Mouse (Mus musculus) CH12.LX (cell line): ENCODE data around the gene Emg1. TPM values are rescaled to one million over a fixed set of nuclear protein-coding genes. Genes with fewer than 3 reads are reported as not detected.
A peak's percentile ranks its signal among the peaks of the same experiment; 100 is the strongest.
"Not testable (repeated sequence)": the region's sequence is repeated elsewhere in the genome, so short reads cannot be mapped to it uniquely, and the experiment has no call there.

ENCODE experiments used
- DNase-seq: peaks from one replicate; pipeline ENCODE4 v3.0.0-alpha.2; 2013; ENCODE audit errors: extremely low read depth
- H3K27ac ChIP-seq: 2 replicates; pipeline ENCODE4 v1.5.1; 2012; ENCODE audit warnings: low read depth, mild to moderate bottlenecking, control low read depth, moderate library complexity; ENCODE audit not compliant: insufficient read depth
- H3K27me3 ChIP-seq: replicated peaks from 2 replicates; pipeline ENCODE3; 2012; ENCODE audit warnings: inconsistent platforms
- H3K36me3 ChIP-seq, 2 experiments: replicated peaks in 1 of 2; 2 replicates each; pipeline versions ENCODE3 to v1.6.1; 2012; ENCODE audit warnings: inconsistent platforms in 1 of 2, low read length in 1 of 2, mild to moderate bottlenecking in 1 of 2, mixed read lengths in 1 of 2, moderate library complexity in 1 of 2; ENCODE audit not compliant: control insufficient read depth in 1 of 2, insufficient read depth in 1 of 2
- H3K4me1 ChIP-seq, 2 experiments: 2 replicates each; pipeline ENCODE4 v1.6.1; 2012; ENCODE audit warnings: inconsistent platforms in 1 of 2, moderate library complexity in 1 of 2; ENCODE audit not compliant: insufficient read depth in 2 of 2, control insufficient read depth in 1 of 2
- H3K4me2 ChIP-seq: 2 replicates; pipeline ENCODE4 v1.6.1; 2012; ENCODE audit warnings: low read depth, mild to moderate bottlenecking, control low read depth; ENCODE audit not compliant: poor library complexity, insufficient read depth, severe bottlenecking
- H3K4me3 ChIP-seq, 3 experiments: fragments of 150-350 bp in 1 of 3; sonication (generic) in 1 of 3; replicated peaks in 1 of 3; 2 replicates each; pipeline versions ENCODE3 to v1.5.1; 2011 to 2012; ENCODE audit warnings: low read depth in 2 of 3, low read length in 2 of 3, mild to moderate bottlenecking in 2 of 3, moderate library complexity in 2 of 3, control low read depth in 1 of 3, improper control_type of control experiment in 1 of 3, inconsistent platforms in 1 of 3, mixed read lengths in 1 of 3; ENCODE audit not compliant: poor library complexity in 1 of 3
- H3K79me2 ChIP-seq: replicated peaks from 2 replicates; pipeline ENCODE4 v1.6.1; 2012; ENCODE audit warnings: mild to moderate bottlenecking, moderate library complexity; ENCODE audit not compliant: control insufficient read depth, poor library complexity, insufficient read depth, severe bottlenecking; ENCODE audit errors: extremely low read depth
- H3K9ac ChIP-seq: 2 replicates; pipeline ENCODE4 v1.6.1; 2012; ENCODE audit warnings: low read depth, mild to moderate bottlenecking, control low read depth, moderate library complexity; ENCODE audit not compliant: insufficient read depth
- H3K9me3 ChIP-seq: replicated peaks from 2 replicates; pipeline ENCODE3; 2012; ENCODE audit warnings: low read length, inconsistent platforms, mixed read lengths
- CHD1 ChIP-seq: IDR thresholded peaks from 2 replicates; pipeline ENCODE4 v1.6.1; 2012; ENCODE audit warnings: low read depth, low read length, improper control_type of control experiment, inconsistent platforms
- CHD2 ChIP-seq: IDR thresholded peaks from 2 replicates; pipeline ENCODE4 v1.6.1; 2011; ENCODE audit warnings: low read length, improper control_type of control experiment
- CTCF ChIP-seq, 2 experiments: IDR thresholded peaks in 1 of 2; conservative IDR thresholded peaks in 1 of 2; 2 replicates each; pipeline ENCODE4 v1.5.1; 2011 to 2012; ENCODE audit warnings: low read depth in 2 of 2, low read length in 2 of 2, improper control_type of control experiment in 1 of 2, inconsistent platforms in 1 of 2, mild to moderate bottlenecking in 1 of 2, moderate library complexity in 1 of 2
- ETS1 ChIP-seq: conservative IDR thresholded peaks from 2 replicates; pipeline ENCODE4 v1.6.1; 2012; ENCODE audit warnings: low read depth, mild to moderate bottlenecking, inconsistent platforms, low read length, improper control_type of control experiment, moderate library complexity
- GABPA ChIP-seq: IDR thresholded peaks from 2 replicates; pipeline ENCODE4 v1.6.1; 2012; ENCODE audit warnings: low read depth, low read length, improper control_type of control experiment, inconsistent platforms; ENCODE audit not compliant: insufficient replicate concordance
- IRF4 ChIP-seq: IDR thresholded peaks from 2 replicates; pipeline ENCODE4 v1.6.1; 2014; ENCODE audit warnings: low read depth, mild to moderate bottlenecking, inconsistent platforms, low read length, improper control_type of control experiment
- JUND ChIP-seq: conservative IDR thresholded peaks from 2 replicates; pipeline ENCODE4 v1.6.1; 2011; ENCODE audit warnings: low read depth, low read length, improper control_type of control experiment
- KAT2A ChIP-seq: IDR thresholded peaks from 2 replicates; pipeline ENCODE4 v1.6.1; 2012; ENCODE audit warnings: low read length, improper control_type of control experiment, inconsistent platforms; ENCODE audit not compliant: insufficient replicate concordance
- MAFK ChIP-seq: IDR thresholded peaks from 2 replicates; pipeline ENCODE4 v1.6.1; 2011; ENCODE audit warnings: low read length, improper control_type of control experiment; ENCODE audit not compliant: insufficient replicate concordance
- MAX ChIP-seq: IDR thresholded peaks from 2 replicates; pipeline ENCODE4 v1.6.1; 2011; ENCODE audit warnings: low read length, improper control_type of control experiment
- MYC ChIP-seq: IDR thresholded peaks from 2 replicates; pipeline ENCODE4 v1.6.1; 2011; ENCODE audit warnings: low read depth, mild to moderate bottlenecking, improper control_type of control experiment, low read length
- NELFE ChIP-seq: IDR thresholded peaks from 2 replicates; pipeline ENCODE4 v1.6.1; 2011; ENCODE audit warnings: low read depth, low read length, improper control_type of control experiment
- NRF1 ChIP-seq: IDR thresholded peaks from 2 replicates; pipeline ENCODE4 v1.6.1; 2014; ENCODE audit warnings: low read depth, mild to moderate bottlenecking, inconsistent platforms, low read length, improper control_type of control experiment, moderate library complexity
- PAX5 ChIP-seq: IDR thresholded peaks from 2 replicates; pipeline ENCODE4 v1.6.1; 2012; ENCODE audit warnings: low read length, inconsistent platforms, mixed read lengths
- RAD21 ChIP-seq: IDR thresholded peaks from 2 replicates; pipeline ENCODE4 v1.6.1; 2011; ENCODE audit warnings: low read depth, mild to moderate bottlenecking, low read length, improper control_type of control experiment, moderate library complexity
- RCOR1 ChIP-seq: conservative IDR thresholded peaks from 2 replicates; pipeline ENCODE4 v1.6.1; 2012; ENCODE audit warnings: low read depth, mild to moderate bottlenecking, inconsistent platforms, low read length, improper control_type of control experiment
- SIN3A ChIP-seq: IDR thresholded peaks from 2 replicates; pipeline ENCODE4 v1.6.1; 2012; ENCODE audit warnings: low read length, improper control_type of control experiment, inconsistent platforms
- SMC3 ChIP-seq: IDR thresholded peaks from 2 replicates; pipeline ENCODE4 v1.6.1; 2011; ENCODE audit warnings: low read depth, low read length, improper control_type of control experiment
- TCF12 ChIP-seq: IDR thresholded peaks from 2 replicates; pipeline ENCODE4 v1.6.1; 2014; ENCODE audit warnings: low read depth, mild to moderate bottlenecking, inconsistent platforms, low read length, improper control_type of control experiment
- ZC3H11A ChIP-seq: IDR thresholded peaks from 2 replicates; pipeline ENCODE4 v1.6.1; 2012; ENCODE audit warnings: low read depth, mild to moderate bottlenecking, inconsistent platforms, low read length, improper control_type of control experiment
- ZMIZ1 ChIP-seq: IDR thresholded peaks from 2 replicates; pipeline ENCODE4 v1.6.1; 2012; ENCODE audit warnings: low read depth, mild to moderate bottlenecking, inconsistent platforms, low read length, improper control_type of control experiment
- dilution Hi-C: fragments of 300-500 bp; cut with MboI; formaldehyde crosslinking; loops from 2 replicates; pipeline ENCODE4 v1.14.3; 2020; ENCODE audit warnings: low sequenced_read_pairs; ENCODE audit not compliant: extremely low pct_unique_long_range_greater_than_20kb, extremely low pct_ligation_motif_present
- in situ Hi-C: fragments of 300-500 bp; cut with MboI; formaldehyde crosslinking; loops from 3 replicates; pipeline ENCODE4 v1.14.3; 2019; ENCODE audit warnings: low sequenced_read_pairs, low pct_ligation_motif_present, low pct_unique_long_range_greater_than_20kb, mixed read lengths
- polyA plus RNA-seq: library from polyadenylated mRNA; unstranded; fragments of >175 nt; gene quantifications from 2 replicates; pipeline ENCODE4 v1.2.1, GENCODE M21; 2012; ENCODE audit warnings: low read depth; ENCODE audit not compliant: insufficient read length
- total RNA-seq, 2 experiments: library from RNA; depleted of rRNA; stranded (reverse); fragments of 300-350 nt in 1 of 2; fragments of >200 nt in 1 of 2; gene quantifications; 2 replicates each; pipeline ENCODE4 v1.2.3; 2012 to 2014

Emg1 gene
- total and polyA plus RNA-seq, 3 experiments, result 301 to 481 (median 352) TPM

DNA sequence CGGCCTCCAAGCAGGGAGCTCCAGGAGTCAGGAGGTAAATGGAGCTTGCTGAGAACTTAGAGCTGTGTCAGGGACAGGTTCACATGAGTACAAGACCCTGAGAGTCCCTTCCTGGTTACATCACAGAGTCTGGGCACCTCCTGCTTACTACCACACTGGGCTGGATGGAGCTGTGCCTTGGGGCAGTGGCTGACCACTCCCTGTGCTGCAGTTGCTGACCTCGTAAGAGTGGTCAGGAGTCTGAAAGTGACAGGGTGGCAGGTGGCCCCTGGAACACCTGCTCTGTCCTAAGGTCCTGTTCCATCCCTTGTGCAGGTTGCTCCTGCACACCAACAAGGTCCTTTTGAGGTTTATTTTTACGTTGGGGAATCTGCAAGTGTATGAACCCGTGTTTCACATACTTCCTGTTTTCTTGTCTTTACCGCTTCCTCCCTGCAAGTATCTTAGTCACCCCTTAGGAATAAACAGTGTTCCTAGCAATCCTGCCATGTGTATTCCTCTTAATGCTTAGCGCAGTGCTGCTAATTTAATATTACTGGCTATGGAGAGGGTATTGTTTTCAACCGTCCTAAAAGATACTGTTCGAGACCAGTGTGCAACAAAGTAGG is 23.7 kb downstream of the Emg1 start:
- Histone ChIP-seq H3K9me3 (no peaks in the 10 kb centered on the region), H3K79me2 (peaks cover 5% of the 10 kb centered on the region; the same call in 1 of the 2 replicates), H3K4me2 (no peak overlapping the region), H3K27me3 (no peaks in the 10 kb centered on the region), H3K27ac (no peak overlapping the region), H3K4me3 (no peak overlapping the region), H3K9ac (no peak overlapping the region), H3K36me3 (peaks cover 0 to 48% of the 10 kb centered on the region in 2 experiments), H3K4me1 (peaks cover 7 to 60% of the 10 kb centered on the region in 2 experiments)
- no peak for DNase-seq
- no peak for TF ChIP-seq GABPA
- no peak for TF ChIP-seq CHD1
- TF ChIP-seq KAT2A, result no peak
- TF ChIP-seq PAX5, result no peak
- no peak for TF ChIP-seq ZC3H11A
- TF ChIP-seq RAD21, result no peak
- TF ChIP-seq SIN3A, result no peak
- in situ Hi-C loops, result no loop called here
- dilution Hi-C loops, result no loop called here

DNA sequence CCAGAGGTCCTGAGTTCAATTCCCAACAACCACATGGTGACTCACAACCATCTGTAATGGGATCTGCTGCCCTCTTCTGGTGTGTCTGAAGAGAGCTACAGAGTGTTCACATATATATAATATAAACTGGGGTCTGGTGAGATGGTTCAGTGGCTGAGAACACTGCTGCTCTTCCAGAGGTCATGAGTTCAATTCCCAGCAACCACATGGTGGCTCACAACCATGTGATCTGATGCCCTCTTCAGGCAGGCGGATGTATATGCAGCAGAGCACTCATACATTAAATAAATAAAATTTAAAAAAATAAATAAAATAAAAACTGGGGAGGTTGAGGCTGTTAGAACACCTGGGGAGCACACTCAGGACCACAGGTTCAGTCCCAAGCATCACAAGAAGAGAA is 25.3 kb downstream of the Emg1 start:
- H3K27me3 ChIP-seq, in situ Hi-C loops, H3K27ac ChIP-seq, H3K9me3 ChIP-seq, H3K4me3 ChIP-seq, dilution Hi-C loops, H3K79me2 ChIP-seq, DNase-seq, H3K4me2 ChIP-seq, H3K9ac ChIP-seq: not testable (repeated sequence)
- H3K4me1 ChIP-seq, result peaks cover 16 to 63% of the 10 kb centered on the region in 2 experiments
- peaks cover 0 to 37% of the 10 kb centered on the region in 2 experiments for H3K36me3 ChIP-seq
- TF ChIP-seq CTCF (conservative IDR thresholded peaks at IDR 0.05 in 1 of 2, IDR thresholded peaks at IDR 0.05 in 1 of 2; ENCODE audit: low read depth in 2 of 2, low read length in 2 of 2) (peak in 1 of 2 experiments; percentile 35; a peak in 2 of 4 replicates), RAD21 (peak; percentile 1; the same call in 1 of the 2 replicates)

GRCm38 (mm10) chr6:124685606-124686386 is 26.2 kb downstream of the Emg1 start:
- H3K27ac ChIP-seq, result no peak overlapping the region
- in situ Hi-C loops, result no loop called here

More at GRCm38 (mm10) chr6:124685606-124686386, 26.2 kb downstream of the Emg1 start:
- Histone ChIP-seq H3K9ac (no peak overlapping the region), H3K4me3 (no peak overlapping the region), H3K9me3 (no peaks in the 10 kb centered on the region), H3K4me1 (peaks cover 16 to 68% of the 10 kb centered on the region in 2 experiments), H3K4me2 (no peak overlapping the region), H3K79me2 (peaks cover 8% of the 10 kb centered on the region), H3K27me3 (no peaks in the 10 kb centered on the region), H3K36me3 (peaks cover 0 to 40% of the 10 kb centered on the region in 2 experiments)
- no peak for DNase-seq
- TF ChIP-seq CTCF (conservative IDR thresholded peaks at IDR 0.05 in 1 of 2, IDR thresholded peaks at IDR 0.05 in 1 of 2; ENCODE audit: low read depth in 2 of 2, low read length in 2 of 2), result no peak
- no peak for TF ChIP-seq NELFE
- no peak for TF ChIP-seq ETS1
- TF ChIP-seq CHD2, result no peak
- no peak for TF ChIP-seq SMC3
- TF ChIP-seq TCF12, result no peak
- TF ChIP-seq MAFK, result no peak
- TF ChIP-seq GABPA, result no peak
- TF ChIP-seq MYC, result no peak
- no peak for TF ChIP-seq MAX
- TF ChIP-seq NRF1, result no peak
- TF ChIP-seq IRF4, result no peak
- no peak for TF ChIP-seq ZMIZ1
- TF ChIP-seq RCOR1, result no peak
- no peak for TF ChIP-seq JUND
- dilution Hi-C loops, result no loop called here
